Mouse (Mus musculus): ENCODE data around the gene Pfpl.

Gene Pfpl

DNA sequence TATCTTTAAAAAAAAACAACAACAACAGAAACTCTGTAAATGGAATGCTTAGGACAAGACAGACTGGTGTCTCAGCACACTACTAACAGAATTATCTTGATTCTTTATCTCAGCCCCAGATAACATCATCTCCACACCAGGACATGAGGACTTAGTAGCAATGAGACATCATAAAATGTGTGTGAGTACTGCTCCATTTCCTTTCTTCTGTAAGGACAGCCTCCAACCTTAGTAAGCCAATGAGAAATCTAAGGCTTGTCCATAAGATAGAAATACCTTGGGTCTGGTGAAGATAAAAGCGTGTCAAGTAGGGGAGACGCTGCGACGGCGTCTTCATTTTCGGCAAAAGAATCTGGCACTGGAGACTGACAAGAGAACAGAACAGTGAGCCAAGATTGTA lies at the start of gene Pfpl:
TSS of gene Pfpl (plus strand) at position 301 of the 400 bp plus-strand sequence.
- DNase-seq (ENCODE audit: low spot score in 2 of 2) = no peak

DNA sequence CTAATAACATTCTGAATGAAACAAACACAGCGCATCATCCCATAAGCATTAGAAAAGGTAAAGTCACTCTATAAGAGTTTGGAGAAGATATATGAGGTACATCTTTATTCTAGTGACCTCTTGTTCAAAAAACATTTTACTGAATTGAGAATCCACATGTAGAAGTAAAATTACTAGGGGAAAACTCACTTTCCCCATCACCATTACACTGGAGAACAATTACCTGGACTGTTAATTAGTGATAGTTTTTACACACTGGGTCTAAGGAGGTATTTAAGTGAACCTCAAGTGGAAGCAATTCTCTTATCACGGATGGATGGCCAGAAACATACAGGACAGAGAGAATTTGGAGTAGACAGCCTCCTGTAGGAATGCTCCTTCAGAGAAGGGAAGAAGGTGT lies 40.7 kb upstream of the Pfpl start, which contains the start of gene Olfr1440:
TSS of gene Olfr1440 (plus strand) at position 301 of the 400 bp plus-strand sequence.
- no peak for DNase-seq (ENCODE audit: low spot score in 2 of 2)

DNA sequence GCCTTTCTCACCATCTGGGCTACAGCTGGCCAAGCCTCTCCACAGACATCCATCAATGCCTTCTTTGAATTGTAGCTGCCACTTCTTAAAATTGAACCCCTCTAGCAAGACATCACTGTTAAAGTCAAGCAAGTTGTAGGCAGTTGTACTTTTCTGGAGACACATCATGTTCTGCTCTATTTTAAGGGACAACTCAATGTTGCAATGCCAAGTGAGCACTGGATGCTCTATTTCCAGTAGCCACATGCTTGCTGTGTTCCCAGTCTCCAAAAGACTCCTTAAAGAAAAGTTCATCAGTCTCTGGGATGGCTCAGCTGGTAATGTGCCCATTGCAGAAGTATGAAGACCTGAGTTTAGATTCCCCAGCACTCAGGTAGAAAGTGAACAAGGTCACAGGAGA lies 14.0 kb upstream of the Pfpl start:
- DNase-seq (ENCODE audit: low spot score in 2 of 2) = peak in 1 of 2 experiments; percentile 22

DNA sequence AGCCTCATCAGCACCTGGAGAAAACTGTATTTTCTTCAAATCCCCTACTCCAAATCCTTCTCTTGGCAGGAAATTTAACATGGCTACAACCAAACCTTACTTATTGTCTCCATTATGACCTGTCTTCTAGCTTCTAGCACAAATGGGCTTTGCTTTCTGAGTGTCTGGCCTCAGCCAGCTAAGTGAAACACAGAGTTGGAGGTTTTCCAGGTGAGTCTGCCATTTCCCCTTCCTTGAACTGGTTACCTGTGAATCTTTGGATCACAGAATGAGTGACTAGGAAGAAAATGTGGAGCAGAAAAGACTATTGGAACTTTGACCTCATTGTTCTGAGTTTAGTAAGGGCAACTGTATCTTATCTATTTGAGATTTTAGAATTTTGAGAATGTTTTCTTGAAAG lies 10.3 kb upstream of the Pfpl start, which contains the start of gene Olfr1441:
TSS of gene Olfr1441 (plus strand) at position 73 of the 400 bp plus-strand sequence.
- no peak for DNase-seq (ENCODE audit: low spot score in 2 of 2)

DNA sequence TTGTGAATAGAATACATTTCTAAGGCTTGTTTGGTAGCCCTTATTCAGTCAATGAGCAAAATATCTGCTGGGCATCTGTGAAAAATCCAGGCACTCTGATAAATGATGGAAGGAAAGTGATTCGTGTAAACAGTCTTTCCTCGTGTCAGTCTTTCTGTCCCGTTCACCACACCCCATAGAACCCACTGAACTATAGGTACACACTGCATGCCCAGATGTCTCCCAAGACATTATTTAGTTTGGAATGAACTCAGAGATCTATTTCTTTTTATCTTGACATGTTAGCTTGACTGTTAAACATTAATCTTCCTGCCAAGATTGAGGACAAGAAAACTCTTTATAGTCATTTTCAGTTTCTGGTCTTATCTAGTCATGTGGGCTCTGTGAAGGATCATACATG lies 9.4 kb upstream of the Pfpl start:
- no peak for DNase-seq (ENCODE audit: low spot score in 2 of 2)

DNA sequence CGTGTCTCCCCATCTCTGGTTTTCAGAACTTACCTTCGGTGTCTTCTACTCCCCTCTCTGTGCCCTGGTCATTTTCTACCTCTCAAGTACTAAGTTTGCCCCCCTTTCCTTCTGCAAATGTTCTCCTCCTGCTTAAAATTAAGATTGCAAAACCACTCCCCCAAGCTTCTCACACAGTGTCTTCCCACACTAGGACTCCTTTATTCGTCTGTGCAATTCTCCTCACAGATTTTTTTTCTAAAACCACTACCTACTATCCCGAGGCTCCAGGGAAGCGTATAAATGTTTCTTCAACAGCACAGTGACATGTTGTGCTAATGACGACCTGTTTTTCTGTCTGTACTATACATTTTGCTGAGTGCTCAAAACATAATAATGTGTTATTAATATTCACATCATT lies 7.2 kb upstream of the Pfpl start:
- DNase-seq (ENCODE audit: low spot score in 2 of 2) = no peak

DNA sequence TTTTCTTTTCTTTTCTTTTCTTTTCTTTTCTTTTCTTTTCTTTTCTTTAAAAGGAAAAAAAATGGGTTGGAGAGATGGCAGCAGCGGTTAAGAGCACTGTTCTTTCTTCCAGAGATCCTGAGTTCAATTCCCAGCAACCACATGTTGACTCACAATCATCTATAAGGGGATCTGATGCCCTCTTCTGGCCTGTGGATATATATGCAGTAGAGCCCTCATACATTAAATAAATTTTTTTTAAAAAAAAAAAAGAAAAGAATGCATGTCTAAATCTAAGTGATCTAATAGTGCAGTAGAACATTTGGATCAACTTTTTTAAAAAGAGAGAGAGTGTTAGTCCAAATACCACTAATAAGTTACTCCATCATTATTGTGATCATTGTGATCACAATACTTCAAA lies 6.0 kb upstream of the Pfpl start:
- DNase-seq (ENCODE audit: low spot score in 2 of 2) = no peak

DNA sequence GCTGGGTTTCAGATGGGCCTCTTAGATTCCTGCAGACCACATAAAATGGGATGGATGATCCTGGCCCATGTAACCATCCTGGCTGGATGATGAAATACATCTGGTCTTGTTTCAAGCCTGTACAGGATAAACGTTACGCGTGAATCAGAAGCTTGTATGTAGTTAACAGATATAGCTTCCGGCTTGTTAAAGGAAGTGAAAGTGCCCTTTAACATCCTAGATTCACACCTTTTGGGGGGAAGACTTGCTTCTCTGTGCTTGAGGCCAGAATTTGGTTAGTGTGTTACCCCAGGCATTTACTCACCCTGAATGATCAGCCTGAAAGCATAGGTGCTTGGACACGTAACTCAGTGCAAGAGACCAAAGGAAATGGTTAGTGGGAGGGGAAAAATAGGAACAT lies 604 bp upstream of the Pfpl start:
- no peak for DNase-seq (ENCODE audit: low spot score in 2 of 2)

DNA sequence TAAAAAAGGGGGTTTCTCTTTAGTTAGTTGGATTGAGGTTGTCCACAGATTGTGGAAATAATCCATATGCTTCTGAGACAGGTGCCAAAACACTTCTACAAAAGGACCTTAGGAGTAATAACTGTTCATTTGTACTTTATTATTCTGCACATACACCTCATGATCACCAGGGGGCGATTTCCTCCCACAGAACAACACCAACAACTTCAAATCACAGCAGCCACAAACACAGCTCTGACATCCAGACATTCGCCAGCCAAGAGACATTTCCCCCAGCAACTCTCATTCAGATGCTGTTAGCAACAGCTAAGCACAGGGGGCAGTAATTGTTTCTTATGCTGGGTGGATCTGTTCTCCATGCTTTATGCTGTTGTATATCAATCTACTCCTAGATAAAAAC lies 5.3 kb downstream of the Pfpl start:
- DNase-seq (ENCODE audit: low spot score in 2 of 2) = no peak

DNA sequence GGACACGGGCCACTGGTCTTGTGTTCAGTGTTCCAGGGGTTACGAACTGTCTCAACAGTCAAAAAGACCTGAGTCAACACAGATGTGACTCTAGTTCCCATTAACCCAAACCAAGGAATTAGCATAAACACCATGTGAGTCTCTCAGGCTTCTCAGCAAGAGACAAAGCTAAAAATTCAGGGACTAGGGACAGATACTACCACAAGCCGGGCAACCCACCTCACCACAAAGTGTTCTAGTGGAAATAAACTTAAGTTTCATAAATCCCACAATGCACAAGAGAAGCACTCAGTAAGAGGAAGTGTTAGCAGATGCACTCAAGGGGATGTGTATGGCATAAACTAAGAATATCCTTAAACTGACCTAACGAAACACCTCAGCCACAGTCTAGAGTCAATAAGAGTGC lies 7.3 kb downstream of the Pfpl start:
- no peak for DNase-seq (ENCODE audit: low spot score in 2 of 2)

DNA sequence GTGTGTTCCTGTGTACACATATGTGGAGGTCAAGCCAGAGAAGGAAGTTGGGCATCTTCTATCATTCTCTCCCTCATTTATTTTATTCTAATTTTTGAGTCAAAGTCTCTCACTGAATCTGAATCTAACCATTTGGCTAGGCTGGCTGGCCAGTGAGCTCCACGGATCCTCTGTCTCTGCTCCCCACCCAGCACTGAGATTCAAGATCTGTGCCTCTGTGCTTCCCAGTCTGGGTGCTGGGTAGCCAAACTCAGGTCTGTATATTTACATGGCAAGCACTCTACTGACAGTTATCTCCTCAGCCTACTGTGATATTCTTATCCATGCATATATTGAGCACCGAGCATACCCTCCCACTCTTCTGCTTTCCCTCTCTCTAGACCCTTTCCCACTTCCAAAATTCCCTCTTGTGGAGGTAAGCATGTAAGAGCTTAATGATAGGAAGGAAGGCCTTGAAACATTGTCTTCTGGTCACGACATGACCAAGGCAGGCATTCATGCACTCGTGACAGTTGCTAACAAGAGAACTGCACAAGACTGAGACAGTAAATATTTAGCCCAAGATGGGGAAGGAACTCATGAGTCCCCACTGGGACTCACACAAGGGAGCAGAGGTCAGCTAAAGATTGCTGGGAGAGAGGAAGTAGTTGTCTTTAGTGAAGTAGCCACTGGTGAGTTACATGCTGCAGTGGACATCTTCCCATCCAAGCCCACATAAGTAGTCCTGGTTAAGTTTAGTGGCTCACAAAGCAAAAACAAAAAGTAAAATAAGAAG lies 8.2 kb downstream of the Pfpl start:
- DNase-seq (ENCODE audit: low spot score in 2 of 2) = no peak

DNA sequence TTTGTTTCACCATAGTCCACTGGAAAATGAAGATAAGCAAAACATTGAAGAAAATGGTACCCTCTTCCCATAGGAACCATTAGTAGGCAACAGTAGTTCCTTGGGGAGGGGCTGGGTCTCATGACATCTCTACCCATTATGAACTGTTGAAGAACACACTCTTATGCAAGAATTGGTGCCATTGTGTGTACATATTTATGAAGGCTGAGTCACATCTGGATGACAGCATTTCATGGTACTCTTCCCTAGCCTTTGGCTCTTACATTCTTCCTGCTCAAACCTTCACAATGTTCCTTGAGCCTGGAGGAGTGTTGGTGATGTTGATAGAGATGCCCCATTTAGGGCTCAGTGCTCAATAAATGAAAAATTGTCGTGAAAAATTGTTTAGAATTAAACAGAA lies 11.9 kb downstream of the Pfpl start:
- DNase-seq (ENCODE audit: low spot score in 2 of 2) = no peak

DNA sequence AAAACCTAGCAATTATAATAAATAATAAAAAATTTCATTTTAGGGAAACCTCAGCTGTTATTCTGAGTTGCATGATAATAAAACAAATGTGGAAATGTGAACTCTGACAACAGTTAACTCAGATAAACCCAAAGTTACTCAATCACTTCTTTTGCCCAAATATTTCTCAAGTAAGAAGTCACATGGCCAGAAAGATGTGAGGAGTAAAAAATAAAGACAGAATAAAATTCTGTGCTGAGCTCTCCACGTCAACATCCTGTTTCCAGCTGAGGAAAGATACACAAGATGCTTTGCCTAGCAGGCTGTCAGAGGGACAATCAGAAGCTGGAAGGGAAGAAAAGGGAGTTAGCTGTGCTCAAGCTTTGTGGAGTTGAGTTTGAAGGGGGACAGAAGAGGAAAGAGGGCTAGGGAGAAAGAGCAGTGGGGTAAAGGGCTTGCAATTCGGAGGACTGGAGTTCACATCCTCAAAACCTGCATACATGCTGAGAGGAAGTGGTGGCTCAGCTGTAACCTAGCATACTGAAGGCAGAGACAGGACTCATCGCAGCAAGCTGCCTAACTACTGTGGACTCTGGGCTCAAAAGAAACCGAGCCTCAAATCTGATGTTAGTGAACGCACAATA lies 12.5 kb downstream of the Pfpl start:
- DNase-seq (ENCODE audit: low spot score in 2 of 2) = no peak

DNA sequence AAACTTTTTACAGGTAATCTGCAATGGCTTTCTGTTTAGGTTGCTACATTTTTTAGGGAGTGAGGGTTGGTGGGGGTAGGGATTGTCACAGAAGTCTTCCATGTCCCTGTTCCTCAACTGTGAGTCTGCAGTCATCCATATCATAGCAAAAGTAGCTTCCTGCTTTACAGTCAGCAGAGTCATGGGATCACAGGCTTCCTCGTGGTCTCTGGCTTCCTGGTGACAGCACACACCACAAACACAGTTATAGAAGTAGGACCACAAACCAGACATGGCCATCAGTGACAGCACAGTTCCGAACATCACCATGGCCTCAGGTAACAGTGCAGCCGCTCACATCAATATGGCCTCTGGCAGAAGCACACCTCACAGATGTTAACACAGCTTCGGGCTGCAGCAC lies 14.9 kb downstream of the Pfpl start:
- DNase-seq (ENCODE audit: low spot score in 2 of 2) = no peak

DNA sequence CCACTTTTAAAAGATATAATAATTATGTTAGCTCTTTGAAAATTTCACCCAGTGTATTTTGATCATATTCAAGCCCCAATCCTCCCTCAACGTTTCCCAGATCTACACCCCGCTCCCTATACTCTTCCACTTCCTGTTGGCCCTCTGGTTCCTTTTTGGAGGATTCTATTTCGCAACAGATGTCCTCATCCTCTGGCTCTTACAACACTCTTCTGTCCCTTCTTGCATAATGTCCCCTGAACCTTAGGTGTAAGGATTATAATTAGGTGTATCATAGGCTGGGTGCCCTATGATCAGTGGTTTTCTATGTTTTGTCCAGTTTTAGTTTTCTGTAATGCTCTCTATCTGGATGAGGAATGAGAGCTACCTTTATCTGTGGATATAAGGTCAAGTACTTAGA lies 17.3 kb downstream of the Pfpl start:
- DNase-seq (ENCODE audit: low spot score in 2 of 2) = no peak

DNA sequence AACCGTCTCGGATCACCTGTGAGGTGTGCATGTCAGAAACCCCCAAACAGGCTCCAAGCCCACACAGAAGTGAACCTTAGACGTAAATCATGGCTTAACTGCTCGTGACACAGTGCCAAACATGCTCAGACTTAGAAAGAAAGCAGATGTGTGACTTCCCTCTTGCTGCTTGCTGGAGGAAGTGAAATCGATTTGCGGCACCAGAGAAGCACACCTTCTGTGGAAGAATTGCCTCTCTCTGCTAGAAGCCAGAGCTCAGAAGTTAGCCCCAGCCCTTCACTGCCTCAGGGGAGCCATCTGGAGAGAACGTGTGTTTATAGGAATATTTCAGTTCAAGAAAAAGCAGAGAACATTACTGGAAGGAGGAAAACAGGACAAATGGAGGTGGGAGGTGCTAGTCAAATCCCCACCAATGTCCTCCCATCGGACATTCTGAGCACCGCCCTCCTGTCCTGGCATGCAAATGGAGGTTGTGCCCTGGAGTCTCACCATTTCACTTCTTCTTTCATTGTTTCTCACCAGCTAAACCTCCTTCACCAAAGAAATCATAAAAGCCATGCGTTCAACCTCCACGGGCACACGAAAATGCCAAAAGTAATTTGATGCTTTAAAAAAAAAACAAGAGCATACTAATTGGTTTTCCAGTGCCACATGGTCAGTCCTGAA lies 29.8 kb downstream of the Pfpl start:
- DNase-seq (ENCODE audit: low spot score in 2 of 2) = no peak

DNA sequence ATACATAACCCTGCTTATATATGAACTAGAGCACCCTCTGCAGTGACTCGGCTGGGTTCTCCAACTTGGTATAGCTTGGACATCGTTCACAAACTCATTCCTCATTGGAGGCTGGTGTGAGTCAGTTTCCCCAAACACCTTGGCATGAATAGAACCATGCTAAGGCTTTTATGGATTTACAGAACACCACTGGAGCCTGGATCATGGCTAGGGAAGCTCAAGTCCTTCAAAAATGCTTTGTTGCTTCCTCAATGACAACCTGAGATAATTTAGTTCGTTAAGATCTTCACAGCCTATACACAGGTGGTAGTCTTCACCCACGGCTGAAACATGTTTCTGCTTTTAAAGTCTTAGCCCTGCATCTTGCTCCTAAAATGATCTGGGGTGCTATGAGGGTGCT lies 31.8 kb downstream of the Pfpl start:
- no peak for DNase-seq (ENCODE audit: low spot score in 2 of 2)

DNA sequence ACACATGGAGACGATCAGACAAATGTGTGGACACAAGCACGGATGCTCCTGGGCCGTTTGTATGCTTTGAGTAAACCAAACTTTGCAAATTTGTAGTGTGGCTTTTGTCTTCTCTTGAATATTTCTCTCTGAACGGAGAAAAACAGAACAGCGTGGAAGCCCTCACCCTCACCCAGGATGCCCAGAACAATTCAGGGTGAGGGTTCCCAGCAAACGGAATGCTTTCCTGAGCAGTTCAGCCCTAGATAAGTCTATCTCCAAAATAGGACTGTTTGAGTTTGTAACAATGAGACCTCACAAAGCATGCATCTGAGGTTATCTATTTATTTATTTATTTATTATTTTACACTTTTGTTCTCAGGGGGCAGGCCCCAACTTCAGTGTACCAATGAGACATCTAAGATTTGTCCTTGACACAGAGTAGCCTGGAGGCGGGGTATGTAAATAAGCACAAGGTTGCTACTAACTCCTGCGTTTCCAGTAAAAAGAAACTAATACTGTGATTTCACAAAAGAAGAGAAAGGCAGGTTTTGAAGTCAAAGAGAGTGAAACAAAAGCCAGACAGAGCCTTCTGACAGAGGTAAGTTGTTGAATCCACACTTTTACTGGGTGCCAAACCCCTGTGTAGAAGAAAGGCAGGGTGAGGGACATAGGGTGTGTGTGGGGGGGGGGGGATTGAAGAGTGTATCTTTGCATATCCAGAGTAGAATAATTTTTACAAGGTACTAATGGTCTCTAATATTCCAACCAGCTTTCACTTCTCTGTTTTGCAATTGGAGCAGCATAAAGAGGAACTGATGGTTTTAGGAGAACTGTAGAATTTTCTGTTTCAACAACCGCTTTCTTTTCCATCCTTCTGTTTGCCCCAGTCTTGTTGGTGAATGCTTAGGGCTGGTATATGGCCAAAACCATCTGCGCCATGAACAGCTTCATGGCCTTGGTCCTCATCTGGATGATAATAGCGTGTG lies 32.9 kb downstream of the Pfpl start, which contains the start of gene Mpeg1:
TSS of gene Mpeg1 (plus strand) at position 498 of the 968 bp plus-strand sequence.
- no peak for DNase-seq (ENCODE audit: low spot score in 2 of 2)

DNA sequence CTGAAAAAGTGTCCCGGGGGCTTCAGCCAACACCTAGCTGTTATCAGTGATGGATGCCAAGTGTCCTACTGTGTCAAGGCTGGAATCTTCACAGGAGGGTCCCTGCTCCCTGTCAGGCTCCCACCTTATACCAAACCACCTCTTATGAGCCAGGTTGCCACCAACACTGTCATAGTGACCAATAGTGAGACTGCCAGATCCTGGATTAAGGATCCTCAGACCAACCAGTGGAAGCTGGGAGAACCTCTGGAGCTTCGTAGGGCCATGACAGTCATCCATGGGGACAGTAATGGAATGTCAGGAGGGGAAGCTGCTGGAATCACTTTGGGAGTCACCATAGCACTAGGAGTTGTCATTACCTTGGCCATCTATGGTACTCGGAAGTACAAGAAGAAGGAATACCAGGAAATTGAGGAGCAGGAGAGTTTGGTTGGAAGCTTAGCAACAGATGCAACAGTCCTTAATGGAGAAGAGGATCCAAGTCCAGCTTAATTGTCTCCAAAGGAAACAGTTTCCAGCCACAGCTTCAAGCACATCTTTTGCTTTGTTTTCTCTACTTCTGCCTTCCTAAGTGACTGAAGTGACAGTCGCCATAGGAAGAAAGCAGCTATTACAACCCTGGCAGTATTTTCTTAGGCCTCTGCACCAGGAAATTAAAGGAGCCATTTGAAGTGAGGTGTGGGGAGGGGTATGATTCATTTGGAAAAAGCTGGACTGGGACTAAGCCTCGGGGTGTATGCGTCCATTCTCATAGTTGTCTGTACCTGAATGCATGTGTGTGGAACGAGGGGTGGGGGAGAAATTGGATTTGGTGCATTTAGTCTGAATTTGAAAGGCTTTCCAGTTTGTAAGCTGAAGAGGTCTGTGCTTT lies 35.4 kb downstream of the Pfpl start:
- no peak for DNase-seq (ENCODE audit: low spot score in 2 of 2)

DNA sequence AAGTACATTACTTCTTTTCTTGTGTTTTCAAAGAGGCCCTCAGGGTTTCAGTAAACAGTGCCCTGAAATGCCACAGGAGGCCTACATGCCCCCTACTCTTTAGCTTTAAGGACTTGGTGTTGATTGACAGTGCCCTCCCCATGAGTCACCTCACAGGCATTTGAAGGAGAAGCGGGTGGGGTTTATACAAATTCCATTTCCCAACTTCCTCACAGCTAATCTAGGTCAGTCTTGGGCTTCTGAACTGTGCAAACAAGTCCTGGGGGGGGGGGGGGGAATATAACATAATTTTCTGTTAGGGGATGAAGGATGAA lies 36.0 kb downstream of the Pfpl start:
- no peak for DNase-seq (ENCODE audit: low spot score in 2 of 2)

DNA sequence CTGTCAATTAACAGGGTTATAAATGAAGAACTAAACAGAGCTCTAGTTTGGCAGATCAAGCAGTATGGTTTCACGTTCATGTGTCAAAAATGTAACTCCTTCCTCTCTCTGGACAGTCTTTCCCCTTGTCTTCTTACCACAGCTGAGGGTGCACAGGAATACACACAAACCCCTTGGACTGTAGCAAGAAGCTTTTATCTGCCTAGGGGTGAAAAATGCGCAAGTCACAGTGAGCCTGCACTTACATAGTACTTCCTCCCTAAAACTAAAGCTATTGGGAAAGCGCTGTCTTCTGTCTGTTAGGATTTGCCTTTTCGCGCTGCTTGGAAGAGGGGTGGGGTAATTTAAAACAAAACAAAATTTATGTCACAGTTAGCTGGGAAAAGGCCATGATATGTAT lies 36.4 kb downstream of the Pfpl start:
- DNase-seq (ENCODE audit: low spot score in 2 of 2) = no peak
